Mouse (Mus musculus): ENCODE data around the gene Ier5l.

DNA sequence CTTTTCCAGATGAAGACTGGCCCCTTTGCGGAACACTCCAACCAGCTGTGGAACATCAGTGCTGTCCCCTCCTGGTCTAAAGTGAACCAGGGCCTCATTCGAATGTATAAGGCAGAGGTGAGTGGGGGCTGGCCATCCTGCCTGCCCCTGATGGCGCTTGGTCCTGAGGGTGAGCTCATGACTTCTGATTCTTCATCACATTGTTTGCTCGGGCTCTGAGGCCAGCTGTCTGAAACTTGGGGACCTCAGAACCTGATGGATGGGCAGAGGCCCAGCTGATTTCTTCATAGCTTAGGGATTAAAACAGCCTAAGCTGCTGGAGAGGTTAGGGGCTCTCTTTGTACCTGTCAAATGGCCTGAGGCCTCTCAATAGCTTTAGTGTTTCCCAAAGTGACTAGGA is 30.7 kb downstream of the Ier5l start:
- TF ChIP-seq HCFC1 (IDR thresholded peaks at IDR 0.05; ENCODE audit: borderline replicate concordance, insufficient read depth, low read length), result no peak
- no peak for TF ChIP-seq ZNF384 (IDR thresholded peaks at IDR 0.05; ENCODE audit: low read depth, low read length)
- TF ChIP-seq CHD2 (IDR thresholded peaks at IDR 0.05; ENCODE audit: low read depth, low read length), result no peak

Data from ES-E14 (cell line).